Mouse (Mus musculus) C2C12 (cell line): Measurements from ENCODE around the gene Vmn1r93.
"Not testable (repeated sequence)": the region's sequence is repeated elsewhere in the genome, so short reads cannot be mapped to it uniquely, and the experiment has no call there.

Experiments
- CEBPB ChIP-seq: IDR thresholded peaks from one replicate; pipeline ENCODE4 v1.6.1; 2011; ENCODE audit warnings: low read depth, mild to moderate bottlenecking, control low read depth, moderate library complexity
- CTCF ChIP-seq: IDR thresholded peaks from one replicate; pipeline ENCODE4 v1.5.1; 2011; ENCODE audit not compliant: control insufficient read depth, insufficient read depth, insufficient read length
- MAX ChIP-seq: IDR thresholded peaks from one replicate; pipeline ENCODE4 v1.6.1; 2011; ENCODE audit warnings: mild to moderate bottlenecking, control low read depth
- MYOD1 ChIP-seq: IDR thresholded peaks from one replicate; pipeline ENCODE4 v1.6.1; 2011; ENCODE audit warnings: low read depth; ENCODE audit not compliant: control insufficient read depth, insufficient read length
- MYOG ChIP-seq: IDR thresholded peaks from one replicate; pipeline ENCODE4 v1.6.1; 2011; ENCODE audit not compliant: control insufficient read depth, insufficient read length; ENCODE audit errors: extremely low read depth
- USF1 ChIP-seq: IDR thresholded peaks from one replicate; pipeline ENCODE4 v1.6.1; 2011; ENCODE audit warnings: low read depth, mild to moderate bottlenecking, control low read depth, moderate library complexity

DNA sequence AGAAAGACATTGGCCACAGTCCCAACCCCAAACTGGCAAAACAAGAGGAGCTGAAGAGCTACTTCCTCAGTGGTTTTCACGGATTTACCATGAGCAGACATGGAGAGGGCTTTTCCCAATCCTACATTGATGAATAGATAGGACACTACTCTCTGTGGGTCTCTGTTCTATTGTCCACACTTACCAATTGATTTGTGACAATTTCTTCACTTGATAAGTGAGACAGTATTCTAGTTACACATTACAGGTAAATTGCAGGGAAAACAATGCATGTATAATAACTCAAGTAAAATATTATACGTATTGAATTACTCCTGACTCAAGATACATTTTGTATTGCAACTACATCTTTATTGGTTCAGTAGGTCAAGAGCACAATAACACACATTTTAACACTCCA is 16.4 kb downstream of the Vmn1r93 start, which contains the start of gene Gm16442:
- TF ChIP-seq CTCF, USF1, CEBPB, MYOD1, MYOG, MAX: not testable (repeated sequence)
